Mouse (Mus musculus) kidney, adult 2 months (tissue): Measurements from ENCODE around the gene Gm3755. TPM values are rescaled to one million over a fixed set of nuclear protein-coding genes. Genes with fewer than 3 reads are reported as not detected.
"Not testable (repeated sequence)": the region's sequence is repeated elsewhere in the genome, so short reads cannot be mapped to it uniquely, and the experiment has no call there.

ENCODE experiments used
- DNase-seq: peaks from one replicate; pipeline ENCODE4 v3.0.0; 2021
- H3K27ac ChIP-seq: fragments of 200-500 bp; 2 replicates; pipeline ENCODE4 v1.5.1; 2012; ENCODE audit warnings: low read depth, low read length, control low read depth, inconsistent platforms; ENCODE audit not compliant: insufficient read depth
- H3K27me3 ChIP-seq: fragments of 200-500 bp; replicated peaks from 2 replicates; pipeline ENCODE4 v1.6.1; 2012; ENCODE audit warnings: mild to moderate bottlenecking, moderate library complexity, low read length, inconsistent platforms; ENCODE audit not compliant: control insufficient read depth, insufficient read depth
- H3K36me3 ChIP-seq: fragments of 200-500 bp; 2 replicates; pipeline ENCODE4 v1.6.1; 2012; ENCODE audit warnings: mild to moderate bottlenecking, moderate library complexity, low read length, inconsistent platforms; ENCODE audit not compliant: control insufficient read depth, insufficient read depth
- H3K4me1 ChIP-seq: fragments of 200-500 bp; 2 replicates; pipeline ENCODE4 v1.6.1; 2011; ENCODE audit warnings: low read length; ENCODE audit not compliant: control insufficient read depth, insufficient read depth
- H3K4me3 ChIP-seq: fragments of 200-500 bp; 2 replicates; pipeline ENCODE4 v1.5.1; 2011; ENCODE audit warnings: mild to moderate bottlenecking, low read depth, low read length, control low read depth; ENCODE audit not compliant: insufficient read depth
- WGBS: fragments of 180-500 bp; shearing (Covaris S2); methylation state at CpG from one replicate; pipeline ENCODE4 v1.1.7; 2018; 5-methylcytosine and 5-hydroxymethylcytosine counted together
- polyA plus RNA-seq: library from polyadenylated mRNA; depleted of rRNA; stranded (reverse); fragments of >200 nt; gene quantifications from 2 replicates; pipeline ENCODE4 v1.2.3, GENCODE M21; 2012; rRNA removed

Gene Gm3755
- polyA plus RNA-seq = not detected in 2 replicates

DNA sequence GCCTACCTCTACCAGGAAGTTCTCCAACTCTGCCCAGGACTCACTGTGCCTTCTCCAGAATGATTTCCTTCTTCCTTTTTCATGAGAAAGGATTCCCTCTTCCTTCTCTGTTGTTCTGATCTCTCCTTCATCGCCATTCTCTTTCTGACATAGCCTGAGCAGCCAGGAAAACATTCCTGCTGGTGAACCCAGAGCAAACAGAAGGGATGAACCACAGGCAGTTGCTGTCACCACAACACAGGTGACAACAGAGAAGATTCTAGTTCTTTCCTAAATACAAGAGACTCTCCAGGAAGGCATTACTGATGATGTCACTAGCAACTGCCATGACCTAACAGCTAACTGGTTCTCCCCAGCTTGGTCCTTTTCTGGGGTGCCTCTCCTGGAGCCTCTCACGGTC lies at the start of gene Gm3755:
Gm3755 (minus strand) TSS at position 101 of the 400 bp plus-strand sequence.
- WGBS = no CpG with 5 or more reads among the region's 2 CpGs
- H3K36me3 ChIP-seq, H3K27ac ChIP-seq, H3K27me3 ChIP-seq, H3K4me3 ChIP-seq, DNase-seq, H3K4me1 ChIP-seq: not testable (repeated sequence)

DNA sequence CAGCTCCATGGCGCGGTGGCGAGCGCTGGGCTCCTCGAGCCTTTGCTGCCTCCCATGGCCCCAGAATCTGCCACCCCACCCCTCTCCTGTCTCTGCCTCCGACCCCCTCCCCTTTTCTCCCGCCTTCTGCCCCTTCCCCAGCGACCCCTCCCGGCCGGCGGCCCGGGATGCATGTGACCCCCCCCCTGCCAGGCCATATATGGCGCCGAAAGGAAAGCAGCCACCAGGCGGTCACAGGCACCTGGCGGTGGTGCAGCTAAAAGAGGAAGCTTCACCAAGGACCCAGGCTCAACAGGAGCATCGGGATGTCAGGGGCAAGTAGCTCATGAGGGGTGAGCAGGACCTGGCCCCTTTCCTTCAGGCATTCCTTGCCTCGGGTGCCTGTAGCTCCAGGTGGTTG lies 38.0 kb upstream of the Gm3755 start:
- H3K4me3 ChIP-seq, H3K4me1 ChIP-seq, H3K27ac ChIP-seq, H3K27me3 ChIP-seq, DNase-seq, H3K36me3 ChIP-seq: not testable (repeated sequence)
- WGBS = 2% methylated on average over 14 of the region's 18 CpGs

DNA sequence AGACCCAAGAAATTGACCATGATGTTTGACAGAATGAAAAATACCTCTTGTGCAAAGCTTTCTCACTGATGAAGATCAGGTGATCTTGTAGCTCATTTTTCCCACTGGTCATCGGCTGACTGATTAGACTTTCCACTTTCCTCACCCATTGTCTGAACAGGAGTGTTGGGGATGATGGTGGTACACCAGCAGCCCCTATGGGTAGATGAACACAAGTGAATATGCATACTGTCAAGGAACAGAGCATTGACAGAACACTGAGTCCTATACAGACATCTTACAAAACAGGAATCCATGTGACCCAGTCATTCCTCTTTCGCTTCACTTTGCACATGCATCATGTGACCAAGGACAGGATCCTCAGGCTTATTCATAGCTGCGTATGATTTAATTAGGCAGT lies 32.9 kb upstream of the Gm3755 start, which contains the start of gene Gm3752:
Gm3752 (minus strand) TSS at position 101 of the 400 bp plus-strand sequence.
- not testable (repeated sequence) for H3K27ac ChIP-seq, DNase-seq, H3K27me3 ChIP-seq, H3K4me3 ChIP-seq, H3K4me1 ChIP-seq, H3K36me3 ChIP-seq
- 85% methylated on average over 1 of the region's 3 CpGs for WGBS

DNA sequence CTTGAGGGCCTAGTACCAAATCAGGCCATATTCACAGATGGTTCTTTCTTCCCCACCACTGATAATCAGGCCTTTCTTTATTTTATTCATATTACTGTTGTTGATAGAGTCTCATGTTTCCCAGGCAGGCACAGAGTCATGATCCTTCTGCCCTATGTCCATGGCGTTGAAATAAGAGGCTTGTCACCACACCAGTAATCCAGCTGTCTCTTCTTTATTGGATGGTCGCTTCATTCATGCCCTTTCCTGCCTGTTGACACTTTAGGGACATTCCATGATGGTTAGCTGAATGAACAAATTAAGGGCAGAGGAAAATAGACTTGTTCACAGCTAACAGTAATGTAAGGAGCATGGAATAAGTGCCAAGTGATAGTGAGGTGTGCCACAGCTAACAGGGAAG lies 28.2 kb downstream of the Gm3755 start:
- H3K4me1 ChIP-seq, H3K27ac ChIP-seq, H3K36me3 ChIP-seq, DNase-seq, H3K27me3 ChIP-seq, H3K4me3 ChIP-seq: not testable (repeated sequence)
- WGBS = 41% methylated on average over 2 of the region's 2 CpGs

Other genes with a start within 250 kb of the Gm3755 start
- not detected in 2 replicates for gene Gm3727, start 186.2 kb downstream of the Gm3755 start, polyA plus RNA-seq
- not detected in 2 replicates for gene Gm3739, start 135.9 kb downstream of the Gm3755 start, polyA plus RNA-seq
- gene Gm5797, start 118.5 kb downstream of the Gm3755 start, polyA plus RNA-seq = not detected in 2 replicates
- not detected in 2 replicates for gene Gm8374, start 85.8 kb downstream of the Gm3755 start, polyA plus RNA-seq
- gene Gm3752, start 32.8 kb upstream of the Gm3755 start, polyA plus RNA-seq = not detected in 2 replicates
- not detected in 2 replicates for gene Gm3558, start 117.6 kb upstream of the Gm3755 start, polyA plus RNA-seq
- gene Gm10338, start 144.7 kb upstream of the Gm3755 start, polyA plus RNA-seq = not detected in 2 replicates
- not detected in 2 replicates for gene Gm10128, start 193.1 kb upstream of the Gm3755 start, polyA plus RNA-seq